Mouse (Mus musculus): ENCODE measurements around the gene Sp1. TPM values are rescaled to one million over a fixed set of nuclear protein-coding genes. Genes with fewer than 3 reads are reported as not detected.

Gene Sp1
- polyA plus RNA-seq, 1 experiment from 2014 or later = 4.6 TPM

DNA sequence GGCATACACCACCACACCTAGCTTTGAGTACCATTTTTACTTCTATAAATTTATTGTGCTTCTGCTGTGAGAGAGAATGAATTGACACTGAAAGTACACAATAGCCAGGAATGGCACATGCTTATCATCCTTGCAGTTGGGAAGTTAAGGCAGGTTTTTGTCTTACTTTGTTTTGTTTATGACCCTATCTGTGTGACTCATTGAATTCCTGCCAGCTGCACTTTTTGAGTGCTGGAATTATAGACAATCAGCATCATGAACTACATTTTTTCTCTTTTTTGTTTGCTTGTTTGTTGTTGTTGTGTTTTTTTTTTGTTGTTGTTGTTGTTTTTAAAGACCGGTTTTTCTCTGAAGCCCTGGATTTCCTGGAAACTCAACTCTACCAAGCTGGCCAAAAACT lies 15.0 kb downstream of the Sp1 start:
- 65% methylated on average over 1 of the region's 1 CpGs for WGBS
- H3K9ac ChIP-seq = no peak overlapping the region
- H3K27ac ChIP-seq = no peak overlapping the region
- peaks cover 19% of the 10 kb centered on the region for H3K36me3 ChIP-seq
- ATAC-seq (ENCODE audit: low FRiP score) = no peak
- no peak overlapping the region for H3K4me3 ChIP-seq
- no peak overlapping the region for H3K4me2 ChIP-seq
- no peaks in the 10 kb centered on the region for H3K27me3 ChIP-seq
- peaks cover 5% of the 10 kb centered on the region; the same call in 1 of the 2 replicates for H3K4me1 ChIP-seq (replicated peaks)
- H3K9me3 ChIP-seq = no peaks in the 10 kb centered on the region

DNA sequence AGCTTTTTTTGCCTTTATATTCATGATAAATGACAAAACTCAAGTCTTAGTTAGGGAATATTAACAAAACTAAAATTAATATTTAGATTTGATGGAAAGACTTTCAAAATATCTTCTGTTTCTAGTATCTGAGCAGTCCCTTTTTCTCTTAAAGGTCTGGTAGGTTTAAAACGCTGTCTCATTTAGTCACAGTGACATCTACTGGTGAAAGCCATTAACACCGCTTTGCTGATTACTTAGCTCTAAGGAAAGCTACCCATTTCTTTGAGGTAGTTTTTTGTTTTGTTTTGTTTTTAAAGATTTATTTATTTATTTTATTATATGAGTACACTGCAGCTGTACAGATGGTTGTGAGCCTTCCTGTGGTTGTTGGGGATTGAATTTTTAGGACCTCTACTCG lies 15.5 kb downstream of the Sp1 start:
- WGBS = 58% methylated on average over 3 of the region's 3 CpGs
- ATAC-seq (ENCODE audit: low FRiP score) = no peak

DNA sequence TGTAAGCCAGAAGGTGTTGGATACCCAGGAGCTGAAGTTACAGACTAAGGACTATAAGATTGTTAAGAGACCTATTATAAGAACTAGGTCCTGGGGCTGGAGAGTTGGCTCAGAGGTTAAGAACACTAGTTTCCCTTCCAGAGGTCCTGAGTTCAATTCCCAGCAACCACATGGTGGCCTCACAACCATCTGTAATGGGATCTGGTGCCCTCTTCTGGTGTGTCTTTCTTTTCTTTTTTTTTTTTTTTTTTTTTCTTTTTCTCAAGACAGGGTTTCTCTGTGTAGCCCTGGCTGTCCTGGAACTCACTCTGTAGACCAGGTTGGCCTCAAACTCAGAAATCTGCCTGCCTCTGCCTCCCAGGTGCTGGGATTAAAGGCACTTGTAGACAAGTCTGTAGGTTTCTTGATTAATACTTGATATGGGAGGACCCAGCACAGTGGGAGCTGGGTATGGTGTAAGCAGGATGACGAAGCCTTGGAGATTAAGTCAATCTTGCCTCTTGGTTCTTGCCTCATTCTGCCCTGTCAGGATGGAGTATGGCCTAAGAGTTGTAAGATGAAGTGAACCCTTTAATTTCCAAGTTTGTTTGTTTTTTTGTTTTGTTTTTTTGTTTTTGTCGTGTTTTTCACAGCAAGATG lies 17.8 kb downstream of the Sp1 start:
- Histone ChIP-seq H3K4me1 (replicated peaks) (no peaks in the 10 kb centered on the region), H3K27me3 (no peaks in the 10 kb centered on the region), H3K36me3 (peaks cover 38% of the 10 kb centered on the region), H3K4me2 (no peak overlapping the region), H3K9ac (no peak overlapping the region), H3K9me3 (no peaks in the 10 kb centered on the region), H3K27ac (no peak overlapping the region), H3K4me3 (no peak overlapping the region)
- WGBS = 93% methylated on average over 2 of the region's 2 CpGs
- no peak for ATAC-seq (ENCODE audit: low FRiP score)

More for the DNA sequence above, 15.5 kb downstream of the Sp1 start:
- H3K27ac ChIP-seq = no peak overlapping the region
- H3K4me3 ChIP-seq = no peak overlapping the region
- no peak overlapping the region for H3K4me2 ChIP-seq
- H3K9ac ChIP-seq = no peak overlapping the region
- peaks cover 5% of the 10 kb centered on the region; the same call in 1 of the 2 replicates for H3K4me1 ChIP-seq (replicated peaks)
- no peaks in the 10 kb centered on the region for H3K27me3 ChIP-seq
- H3K9me3 ChIP-seq = no peaks in the 10 kb centered on the region
- peaks cover 24% of the 10 kb centered on the region for H3K36me3 ChIP-seq

DNA sequence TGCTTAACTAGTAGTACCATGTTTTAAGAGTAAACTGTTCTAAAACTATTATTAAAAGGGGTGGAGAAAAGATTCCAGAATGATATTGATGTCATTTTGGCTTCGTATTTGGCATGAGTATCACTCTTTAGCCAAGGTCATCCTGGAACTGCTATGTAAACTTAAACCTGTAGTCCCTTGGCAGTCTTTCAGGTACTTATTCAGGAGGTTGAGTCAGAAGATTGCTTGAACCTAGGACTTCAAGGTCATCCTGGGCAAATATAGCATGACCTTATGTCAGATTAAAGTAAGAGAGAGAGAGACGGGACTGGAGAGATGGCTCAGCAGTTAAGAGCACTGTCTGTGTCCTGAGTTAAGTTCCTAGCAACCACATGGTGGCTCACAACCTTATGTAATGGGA lies 18.7 kb downstream of the Sp1 start:
- no peaks in the 10 kb centered on the region for H3K27me3 ChIP-seq
- no peak overlapping the region for H3K9ac ChIP-seq
- 91% methylated on average over 2 of the region's 2 CpGs for WGBS
- no peak for ATAC-seq (ENCODE audit: low FRiP score)
- H3K27ac ChIP-seq = no peak overlapping the region
- H3K4me2 ChIP-seq = no peak overlapping the region
- no peaks in the 10 kb centered on the region for H3K9me3 ChIP-seq
- no peak overlapping the region for H3K4me3 ChIP-seq
- no peaks in the 10 kb centered on the region for H3K4me1 ChIP-seq (replicated peaks)
- peaks cover 41% of the 10 kb centered on the region for H3K36me3 ChIP-seq

DNA sequence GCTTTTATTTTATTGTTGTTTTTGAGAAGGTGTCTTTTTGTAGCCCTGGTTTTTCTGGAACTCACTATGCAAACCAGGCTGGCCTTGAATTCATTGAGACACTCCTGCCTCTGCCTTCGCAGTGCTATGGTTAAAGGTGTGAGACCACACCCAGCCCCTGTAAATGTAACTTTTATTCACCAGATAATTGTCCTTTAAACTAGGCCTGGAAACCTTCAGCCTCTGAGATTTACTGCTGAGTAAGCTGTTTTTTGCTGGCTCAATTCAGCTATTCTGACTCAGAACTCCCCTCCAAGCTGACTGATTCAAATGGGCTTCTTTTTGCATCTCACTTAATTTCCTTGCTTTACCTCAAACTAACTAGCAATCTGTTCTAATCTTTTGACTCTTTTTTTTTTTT lies 21.0 kb downstream of the Sp1 start:
- Histone ChIP-seq H3K9ac (no peak overlapping the region), H3K4me1 (replicated peaks) (no peaks in the 10 kb centered on the region), H3K4me3 (no peak overlapping the region), H3K36me3 (peaks cover 61% of the 10 kb centered on the region), H3K4me2 (no peak overlapping the region), H3K27ac (no peak overlapping the region), H3K27me3 (no peaks in the 10 kb centered on the region), H3K9me3 (no peaks in the 10 kb centered on the region)
- 100% methylated on average over 1 of the region's 1 CpGs for WGBS
- no peak for ATAC-seq (ENCODE audit: low FRiP score)

DNA sequence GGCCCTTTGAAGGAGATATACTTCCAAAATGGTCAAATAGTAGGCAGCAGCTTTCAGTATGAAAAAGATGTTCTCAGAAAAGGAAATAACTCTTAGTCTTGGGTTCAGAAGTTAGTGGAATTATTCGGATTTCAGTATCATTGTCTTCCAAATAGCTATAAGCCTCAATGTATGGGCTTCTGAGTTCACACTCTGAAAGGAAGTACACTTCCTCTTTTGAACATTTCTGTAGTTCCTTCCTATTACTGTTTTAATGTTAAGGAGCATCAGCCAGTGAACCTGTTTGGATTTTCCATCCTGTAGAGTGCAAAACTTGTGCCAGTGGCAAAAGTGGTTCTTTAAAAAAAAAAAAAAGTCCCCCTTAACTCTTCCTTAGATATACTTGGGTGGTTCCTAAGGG lies 26.1 kb downstream of the Sp1 start:
- no peak overlapping the region for H3K4me2 ChIP-seq
- no peak overlapping the region for H3K9ac ChIP-seq
- no peak overlapping the region for H3K4me3 ChIP-seq
- H3K27ac ChIP-seq = no peak overlapping the region
- no peaks in the 10 kb centered on the region for H3K4me1 ChIP-seq (replicated peaks)
- 88% methylated on average over 1 of the region's 1 CpGs for WGBS
- H3K36me3 ChIP-seq = peaks cover 73% of the 10 kb centered on the region
- H3K27me3 ChIP-seq = no peaks in the 10 kb centered on the region
- no peak for ATAC-seq (ENCODE audit: low FRiP score)
- no peaks in the 10 kb centered on the region for H3K9me3 ChIP-seq

DNA sequence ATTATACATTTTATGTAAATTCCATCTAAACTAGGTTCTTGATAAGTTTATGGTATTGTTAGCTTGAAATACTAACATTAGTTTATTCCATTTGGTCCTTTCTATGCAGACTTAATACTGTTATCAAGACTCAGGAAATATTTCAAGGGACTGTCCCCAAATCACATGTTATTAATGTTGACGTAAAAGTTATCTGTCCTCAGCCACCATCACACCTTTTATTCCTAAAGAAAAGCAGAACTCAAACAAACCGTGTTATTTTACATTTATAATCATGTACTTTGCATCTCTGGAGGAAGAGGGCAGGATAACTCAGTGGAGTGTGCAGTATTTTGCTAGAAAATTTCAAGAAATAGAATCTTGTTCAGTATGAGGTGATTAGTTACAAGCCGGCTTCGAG lies 27.2 kb downstream of the Sp1 start:
- Histone ChIP-seq H3K4me1 (replicated peaks) (no peaks in the 10 kb centered on the region), H3K36me3 (peaks cover 73% of the 10 kb centered on the region), H3K4me3 (no peak overlapping the region), H3K27ac (no peak overlapping the region), H3K9me3 (no peaks in the 10 kb centered on the region), H3K9ac (no peak overlapping the region), H3K4me2 (no peak overlapping the region), H3K27me3 (no peaks in the 10 kb centered on the region)
- no peak for ATAC-seq (ENCODE audit: low FRiP score)
- 98% methylated on average over 4 of the region's 4 CpGs for WGBS

DNA sequence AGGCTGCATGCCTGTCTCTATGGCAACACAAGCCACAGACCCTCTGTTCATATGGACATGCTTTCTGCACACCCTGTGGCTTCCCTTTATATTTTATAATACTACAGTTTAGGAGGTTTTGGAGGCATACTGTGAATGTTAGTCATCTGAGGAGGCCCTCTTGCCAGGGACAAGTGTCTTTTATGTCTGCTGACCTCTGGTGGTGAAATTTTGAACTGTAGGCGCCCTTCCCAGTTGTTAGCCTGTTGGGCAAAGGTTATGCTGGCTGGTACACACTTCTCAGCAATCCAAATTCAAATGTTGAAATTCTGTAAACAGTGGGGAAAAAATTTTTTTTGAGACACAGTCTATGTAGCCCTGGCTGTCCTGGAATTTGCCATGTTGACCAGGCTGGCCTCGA lies 36.5 kb downstream of the Sp1 start:
- no peak for ATAC-seq (ENCODE audit: low FRiP score)
- H3K4me2 ChIP-seq = no peak overlapping the region

DNA sequence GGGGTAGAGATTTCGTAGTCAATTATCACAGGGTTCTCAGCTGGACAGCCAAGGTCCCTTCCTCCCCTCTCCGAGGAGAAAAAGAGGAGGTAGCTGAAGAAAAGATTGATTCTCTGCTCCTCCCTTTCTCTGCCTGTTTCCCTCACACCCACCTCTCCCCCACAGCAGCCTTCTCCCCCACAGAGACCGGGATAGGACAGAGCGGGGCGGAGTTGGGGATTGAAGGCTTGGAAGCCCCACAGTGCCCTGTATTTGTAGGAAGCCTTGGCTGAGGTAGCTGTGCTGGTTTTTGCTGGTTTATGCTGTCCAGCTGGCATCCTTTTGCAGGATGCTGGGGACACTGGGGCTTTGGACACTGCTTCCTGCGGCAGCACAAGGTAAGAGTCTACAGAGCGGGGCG lies 39.2 kb downstream of the Sp1 start, which contains the start of gene Amhr2:
Gene Amhr2 (plus strand): TSS at position 222 of the 400 bp plus-strand sequence.
- H3K27ac ChIP-seq = no peak within 1 kb of the TSS
- no peak for ATAC-seq (ENCODE audit: low FRiP score)
- H3K4me1 ChIP-seq (replicated peaks) = no peaks in the 10 kb centered on the region
- H3K9me3 ChIP-seq = no peaks in the 10 kb centered on the region
- no peak within 1 kb of the TSS for H3K4me3 ChIP-seq
- 67% methylated on average over 7 of the region's 8 CpGs for WGBS
- no peaks in the 10 kb centered on the region for H3K36me3 ChIP-seq
- H3K9ac ChIP-seq = no peak within 1 kb of the TSS
- no peak within 1 kb of the TSS for H3K4me2 ChIP-seq
- H3K27me3 ChIP-seq = no peaks in the 10 kb centered on the region

More for the DNA sequence above, 36.5 kb downstream of the Sp1 start:
- Histone ChIP-seq H3K9ac (no peak overlapping the region), H3K4me1 (replicated peaks) (no peaks in the 10 kb centered on the region), H3K27me3 (no peaks in the 10 kb centered on the region), H3K4me3 (no peak overlapping the region), H3K36me3 (peaks cover 9% of the 10 kb centered on the region; the same call in 1 of the 2 replicates), H3K9me3 (no peaks in the 10 kb centered on the region), H3K27ac (no peak overlapping the region)
- 48% methylated on average over 2 of the region's 2 CpGs for WGBS

DNA sequence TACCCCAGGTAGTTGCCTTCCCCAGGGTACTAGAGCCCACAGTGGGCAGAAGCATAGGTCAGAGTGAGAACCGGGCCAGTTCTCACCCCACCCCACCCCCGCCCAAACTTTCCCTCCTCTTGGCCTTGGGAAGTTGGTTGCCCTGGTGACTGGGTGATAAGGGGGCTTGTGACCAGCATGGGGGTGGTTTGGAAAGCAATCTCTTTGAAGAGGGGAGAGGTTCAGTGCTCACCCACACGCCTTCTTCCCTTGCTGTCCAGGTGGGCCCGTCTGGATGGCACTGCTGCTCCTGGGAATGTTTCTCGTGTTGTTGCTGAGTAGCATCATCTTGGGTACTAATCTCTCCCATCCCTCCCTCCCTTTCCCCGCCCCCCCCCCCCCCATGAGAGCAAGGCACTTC lies 40.5 kb downstream of the Sp1 start:
- no peak for ATAC-seq (ENCODE audit: low FRiP score)
- H3K9ac ChIP-seq = no peak overlapping the region
- H3K9me3 ChIP-seq = no peaks in the 10 kb centered on the region
- no peak overlapping the region for H3K27ac ChIP-seq
- no peaks in the 10 kb centered on the region for H3K27me3 ChIP-seq
- H3K4me3 ChIP-seq = no peak overlapping the region
- WGBS = 53% methylated on average over 6 of the region's 6 CpGs
- H3K4me2 ChIP-seq = no peak overlapping the region
- no peaks in the 10 kb centered on the region for H3K4me1 ChIP-seq (replicated peaks)
- H3K36me3 ChIP-seq = no peaks in the 10 kb centered on the region

DNA sequence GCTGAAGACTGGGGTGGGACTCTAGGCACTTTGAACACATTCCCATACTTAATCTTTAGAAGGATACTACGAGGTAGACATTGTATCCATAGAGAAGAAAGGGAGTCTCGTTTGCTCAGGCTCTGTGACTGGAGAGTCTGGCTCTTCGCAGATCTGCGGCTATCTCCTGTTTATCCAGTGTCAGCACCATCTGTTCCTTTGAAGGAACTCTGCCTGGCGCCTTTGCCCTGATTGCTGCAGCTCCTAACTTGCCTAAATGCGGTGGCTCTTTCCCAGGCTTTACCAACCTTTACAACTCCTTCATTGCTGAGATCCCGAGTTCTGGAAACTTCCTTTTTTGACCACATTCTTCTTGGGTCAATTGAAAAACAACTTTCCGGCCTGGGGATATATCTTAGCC lies 43.4 kb downstream of the Sp1 start:
- no peak for ATAC-seq (ENCODE audit: low FRiP score)
- Histone ChIP-seq H3K4me1 (replicated peaks) (no peaks in the 10 kb centered on the region), H3K9ac (no peak overlapping the region), H3K36me3 (no peaks in the 10 kb centered on the region), H3K27me3 (no peaks in the 10 kb centered on the region), H3K9me3 (no peaks in the 10 kb centered on the region), H3K4me2 (no peak overlapping the region), H3K27ac (no peak overlapping the region), H3K4me3 (no peak overlapping the region)
- WGBS = 74% methylated on average over 8 of the region's 8 CpGs

DNA sequence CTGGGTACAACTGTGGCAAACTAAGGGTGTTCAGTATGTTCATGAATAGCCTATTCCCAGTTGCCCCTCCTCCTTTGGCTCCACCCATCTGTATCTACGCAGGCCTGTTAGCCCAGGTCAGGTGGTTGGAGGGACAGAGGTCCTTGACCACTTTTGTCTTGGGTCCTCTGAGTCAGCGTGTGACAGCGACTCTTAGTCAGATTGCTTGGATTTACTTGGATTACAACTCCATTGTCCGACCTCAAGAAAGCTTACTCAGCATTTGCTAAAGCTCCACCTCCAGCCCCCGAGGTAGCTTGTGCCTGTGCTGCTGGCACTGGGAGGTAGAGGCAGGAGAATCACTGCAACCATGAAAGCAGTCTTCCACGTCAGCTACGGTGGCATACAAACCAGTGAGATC lies 45.0 kb downstream of the Sp1 start:
- no peak overlapping the region for H3K9ac ChIP-seq
- no peaks in the 10 kb centered on the region for H3K27me3 ChIP-seq
- no peaks in the 10 kb centered on the region for H3K9me3 ChIP-seq
- no peak overlapping the region for H3K4me2 ChIP-seq
- no peak overlapping the region for H3K27ac ChIP-seq
- ATAC-seq (ENCODE audit: low FRiP score) = no peak
- no peak overlapping the region for H3K4me3 ChIP-seq
- 35% methylated on average over 7 of the region's 7 CpGs for WGBS
- no peaks in the 10 kb centered on the region for H3K36me3 ChIP-seq
- no peaks in the 10 kb centered on the region for H3K4me1 ChIP-seq (replicated peaks)

DNA sequence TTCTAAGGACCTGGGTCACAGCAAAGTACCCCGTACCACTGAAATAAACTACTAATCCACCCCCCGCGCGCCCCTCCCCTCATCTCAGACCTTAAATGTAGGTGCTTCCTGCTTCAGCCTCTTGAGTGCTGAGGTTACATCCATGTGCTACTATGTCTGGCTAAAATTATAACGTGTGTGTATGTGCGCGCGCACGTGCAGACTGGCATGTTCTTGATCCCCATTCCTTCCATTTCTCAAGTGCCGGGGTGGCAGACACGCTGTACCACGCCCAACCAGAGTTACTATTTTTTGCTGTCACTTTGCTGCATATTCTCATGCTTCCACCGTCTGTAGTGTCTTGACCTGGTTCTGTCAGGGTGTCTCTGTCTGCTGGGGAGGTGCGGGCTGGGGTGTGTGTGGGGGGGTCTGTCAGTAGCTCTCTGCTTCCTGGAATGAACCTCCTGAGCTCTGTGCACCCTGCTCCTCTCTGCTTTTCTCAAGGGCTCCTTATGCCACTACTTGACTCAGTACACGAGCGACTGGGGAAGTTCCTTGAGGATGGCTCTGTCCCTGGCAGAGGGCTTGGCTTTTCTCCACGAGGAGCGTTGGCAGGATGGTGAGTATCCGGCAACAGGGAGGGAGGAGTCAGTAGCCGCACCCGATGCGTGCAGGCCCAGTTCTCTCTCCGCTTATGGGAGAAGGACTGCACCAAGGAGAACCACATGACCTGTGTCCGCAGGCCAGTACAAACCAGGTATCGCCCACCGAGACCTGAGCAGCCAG lies 45.9 kb downstream of the Sp1 start:
- Histone ChIP-seq H3K9ac (no peak overlapping the region), H3K9me3 (no peaks in the 10 kb centered on the region), H3K36me3 (no peaks in the 10 kb centered on the region), H3K4me1 (replicated peaks) (no peaks in the 10 kb centered on the region), H3K4me2 (no peak overlapping the region), H3K4me3 (no peak overlapping the region), H3K27ac (no peak overlapping the region), H3K27me3 (no peaks in the 10 kb centered on the region)
- 85% methylated on average over 26 of the region's 26 CpGs for WGBS
- ATAC-seq (ENCODE audit: low FRiP score) = no peak
